Mouse (Mus musculus) MEL-GATA-1-ER (cell line): ENCODE data around the gene Il2rb.

Source experiments
- DNase-seq: peaks from one replicate; pipeline ENCODE4 v3.0.0-alpha.2; 2012; ENCODE audit warnings: low read depth; ENCODE audit errors: extremely low read depth

Gene Il2rb

GRCm38 (mm10) chr15:78494968-78495406, at the start of gene Il2rb:
Il2rb (minus strand) TSS chr15:78495271.
- no peak for DNase-seq

DNA sequence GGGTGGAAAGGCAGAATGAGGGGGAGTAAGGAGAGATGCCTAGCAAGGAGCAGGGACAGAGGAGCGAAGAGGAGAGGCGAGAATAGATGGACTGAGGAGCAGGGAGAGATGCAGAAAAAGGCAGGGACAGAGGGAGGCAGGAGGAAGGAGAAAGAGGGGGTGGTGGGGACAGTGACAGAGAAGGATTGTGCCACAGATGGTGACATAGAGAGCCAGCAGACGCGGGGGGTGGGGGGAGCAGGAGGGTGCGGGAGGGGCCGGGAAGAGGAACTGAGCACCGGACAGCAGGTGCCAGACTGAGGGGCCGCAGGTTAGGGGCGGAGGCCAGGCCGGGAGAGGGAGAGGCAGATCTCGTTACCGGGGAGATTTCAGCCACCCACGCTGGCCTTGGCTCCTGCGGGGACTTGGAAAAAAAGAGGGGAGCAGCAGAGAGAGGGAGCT, 49.5 kb upstream of the Il2rb start, which contains the start of gene Sstr3:
Gene Sstr3 (minus strand): TSS at position 125 of the 441 bp plus-strand sequence.
- DNase-seq = no peak

- DNase-seq = no peak
Observed at GRCm38 (mm10) chr15:78544041-78544440, 49.0 kb upstream of the Il2rb start.

- no peak for DNase-seq
Observed at GRCm38 (mm10) chr15:78542767-78543303, 47.8 kb upstream of the Il2rb start.

DNA sequence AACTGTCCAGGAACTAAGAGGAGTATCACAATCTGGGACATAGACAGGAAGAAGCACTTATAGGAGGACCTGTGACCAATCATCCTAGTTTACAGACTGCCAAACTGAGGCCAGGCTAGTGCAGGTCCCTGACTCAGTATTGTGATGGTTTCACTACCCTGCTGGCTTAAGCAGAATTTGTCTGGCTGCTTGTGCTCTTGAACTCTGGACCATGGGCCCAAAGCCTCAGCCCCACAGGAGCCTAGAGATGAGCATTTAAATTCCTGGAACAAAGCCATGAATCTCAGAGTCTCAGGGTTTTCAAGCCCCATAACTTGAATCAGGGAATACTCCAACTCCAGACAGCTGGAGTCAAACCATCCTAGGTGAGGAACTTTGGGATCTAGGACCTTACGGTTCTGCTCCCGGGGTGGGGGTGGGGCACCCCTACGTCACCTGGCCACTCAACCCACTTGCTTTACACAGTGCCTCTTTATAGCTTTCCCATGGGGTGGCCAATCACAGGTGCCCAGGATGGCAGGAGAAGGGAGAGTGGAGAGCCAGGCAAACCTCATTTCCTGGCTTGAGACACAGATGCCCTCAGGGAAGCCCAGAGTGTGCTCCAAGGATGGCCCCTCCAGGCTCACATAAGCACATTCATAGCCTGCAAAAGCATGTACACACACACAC, 47.2 kb upstream of the Il2rb start:
- no peak for DNase-seq

GRCm38 (mm10) chr15:78541606-78542005, 46.5 kb upstream of the Il2rb start:
- no peak for DNase-seq

DNA sequence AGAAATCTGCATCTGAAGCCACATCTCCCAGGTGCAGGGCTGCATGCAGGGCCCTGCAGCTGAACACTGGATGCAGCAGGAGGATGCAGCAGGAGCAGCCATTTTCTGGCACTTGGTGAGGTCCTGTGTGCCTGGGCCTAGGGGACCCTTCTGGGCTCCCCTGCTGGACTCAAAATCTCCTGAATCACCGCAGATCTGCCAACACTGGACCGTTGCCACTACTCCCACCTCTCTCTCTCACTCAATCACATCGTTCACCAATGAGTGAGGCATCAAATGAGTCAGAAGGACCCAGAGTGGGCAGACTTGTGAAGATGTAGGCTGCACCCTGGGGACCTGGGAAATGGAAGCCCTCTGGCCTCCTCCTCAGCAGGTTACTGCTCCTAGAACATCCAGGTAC, 46.0 kb upstream of the Il2rb start:
- DNase-seq = no peak

DNA sequence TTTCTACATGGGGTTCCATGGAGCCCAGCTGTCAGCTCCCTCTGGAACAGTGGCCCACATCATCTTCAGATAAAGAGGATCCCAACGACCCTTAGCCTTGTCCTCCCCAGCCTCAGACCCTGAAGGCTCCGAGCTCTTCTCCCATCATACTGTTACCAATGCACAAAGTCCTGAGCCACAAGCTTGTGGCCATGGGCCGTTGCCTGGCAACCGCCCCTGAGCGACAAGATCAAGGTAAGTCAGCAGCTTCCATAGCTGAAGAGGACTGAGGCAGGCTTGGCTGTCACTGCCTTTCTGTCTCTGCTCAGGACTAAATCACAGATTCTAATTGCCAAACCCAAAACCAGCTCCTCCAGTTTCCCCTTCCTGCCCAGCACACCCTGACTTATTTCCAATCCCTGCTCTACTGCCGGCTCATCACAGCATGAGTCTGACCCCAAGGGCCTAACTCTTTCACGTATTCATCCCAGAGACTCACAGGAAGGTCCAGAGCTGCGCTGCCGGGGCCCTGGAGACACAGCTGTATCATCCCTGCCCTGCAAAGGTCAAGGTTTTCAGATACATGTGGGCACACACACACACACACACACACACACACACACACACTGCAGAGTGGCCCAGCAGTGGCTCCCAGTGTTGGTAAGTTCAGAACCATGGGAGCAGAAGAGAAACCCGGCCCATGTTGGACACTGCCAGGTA, 40.8 kb upstream of the Il2rb start:
- no peak for DNase-seq

- no peak for DNase-seq
Observed at GRCm38 (mm10) chr15:78533346-78533835, 38.3 kb upstream of the Il2rb start.

- DNase-seq = no peak
Observed at GRCm38 (mm10) chr15:78532566-78533345, 37.7 kb upstream of the Il2rb start.

- DNase-seq = peak; percentile 87
Observed at GRCm38 (mm10) chr15:78531901-78532469, 36.9 kb upstream of the Il2rb start.

DNA sequence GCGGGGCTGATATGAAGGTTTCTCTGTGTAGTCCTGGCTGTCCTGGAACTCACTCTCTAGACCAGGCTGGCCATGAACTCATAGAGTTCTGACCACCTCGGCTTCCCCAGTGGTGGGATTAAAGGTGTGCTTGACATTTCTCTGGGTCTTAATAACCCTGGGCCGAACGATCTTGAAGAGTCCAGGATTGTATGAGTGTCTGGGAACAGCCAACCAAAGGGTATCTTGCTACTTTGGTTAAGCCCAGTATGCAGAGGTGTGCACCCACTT, 36.3 kb upstream of the Il2rb start:
- no peak for DNase-seq

DNA sequence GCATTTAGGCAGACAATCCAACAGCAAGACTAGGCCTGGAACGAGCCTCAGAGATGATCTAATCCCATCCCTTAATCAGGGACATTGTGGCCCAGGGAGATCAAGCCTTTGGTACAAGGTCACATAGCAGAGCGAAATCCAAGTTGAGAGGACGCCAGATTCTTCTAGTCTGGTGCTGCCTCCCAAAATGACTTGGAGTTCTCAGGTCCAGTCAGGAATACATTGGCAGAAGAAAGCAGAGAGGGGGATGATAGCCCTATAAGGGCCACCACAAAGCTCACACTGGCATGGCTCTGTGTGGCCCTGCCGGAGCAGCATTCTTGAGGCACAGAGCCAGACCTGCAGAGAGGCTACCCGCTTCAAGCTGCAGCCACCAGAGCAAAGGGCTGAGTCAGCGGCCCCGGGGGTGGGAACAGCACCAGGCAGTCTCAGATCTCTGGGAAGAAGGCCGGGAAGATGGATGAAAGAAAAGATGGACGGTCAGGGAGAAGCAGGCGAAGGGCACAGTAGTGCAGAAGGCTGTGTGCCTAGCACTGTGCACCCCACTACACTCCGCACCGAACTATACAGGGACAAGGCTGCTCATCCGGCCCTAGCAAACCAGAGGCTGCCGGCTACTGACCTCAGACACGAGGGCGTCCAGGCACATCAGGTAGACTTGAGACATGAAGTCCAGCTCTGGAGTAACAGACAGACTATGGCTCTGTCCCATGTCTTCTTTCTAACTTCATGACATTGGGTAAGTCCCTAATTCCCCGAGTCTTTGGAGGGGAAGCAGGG, 35.8 kb upstream of the Il2rb start, which contains the start of gene C1qtnf6:
Gene C1qtnf6 (minus strand): TSS at position 746 of the 780 bp plus-strand sequence.
- no peak for DNase-seq

GRCm38 (mm10) chr15:78530141-78530540, 35.1 kb upstream of the Il2rb start:
- no peak for DNase-seq

DNA sequence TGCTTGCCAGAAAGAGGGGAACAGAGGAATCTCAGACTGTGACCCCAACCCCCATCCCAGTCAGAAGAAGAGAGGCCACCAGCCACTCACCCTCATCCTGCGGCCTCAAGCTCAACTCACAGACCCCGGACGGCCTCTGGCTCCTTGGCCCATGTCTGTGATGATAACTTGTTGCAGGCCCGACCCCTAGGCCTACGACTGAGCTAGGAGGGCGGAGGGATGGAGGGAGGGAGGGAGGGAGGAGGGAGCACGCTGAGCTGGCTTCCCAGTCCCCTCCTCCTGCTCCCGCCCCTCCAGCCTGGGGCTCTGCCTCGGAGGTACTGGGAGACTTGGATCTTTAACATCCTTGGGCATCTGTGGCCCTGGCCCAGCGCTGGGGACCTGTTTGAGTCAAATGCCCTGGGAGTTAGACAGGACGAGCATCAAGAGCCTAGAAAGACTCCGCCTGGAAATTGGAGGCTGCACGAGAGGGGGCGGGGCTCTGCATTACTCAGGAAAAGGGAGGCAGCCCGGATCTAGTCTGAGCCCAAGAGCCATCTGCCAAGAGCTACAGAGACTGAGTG, 34.4 kb upstream of the Il2rb start:
- DNase-seq = no peak

DNA sequence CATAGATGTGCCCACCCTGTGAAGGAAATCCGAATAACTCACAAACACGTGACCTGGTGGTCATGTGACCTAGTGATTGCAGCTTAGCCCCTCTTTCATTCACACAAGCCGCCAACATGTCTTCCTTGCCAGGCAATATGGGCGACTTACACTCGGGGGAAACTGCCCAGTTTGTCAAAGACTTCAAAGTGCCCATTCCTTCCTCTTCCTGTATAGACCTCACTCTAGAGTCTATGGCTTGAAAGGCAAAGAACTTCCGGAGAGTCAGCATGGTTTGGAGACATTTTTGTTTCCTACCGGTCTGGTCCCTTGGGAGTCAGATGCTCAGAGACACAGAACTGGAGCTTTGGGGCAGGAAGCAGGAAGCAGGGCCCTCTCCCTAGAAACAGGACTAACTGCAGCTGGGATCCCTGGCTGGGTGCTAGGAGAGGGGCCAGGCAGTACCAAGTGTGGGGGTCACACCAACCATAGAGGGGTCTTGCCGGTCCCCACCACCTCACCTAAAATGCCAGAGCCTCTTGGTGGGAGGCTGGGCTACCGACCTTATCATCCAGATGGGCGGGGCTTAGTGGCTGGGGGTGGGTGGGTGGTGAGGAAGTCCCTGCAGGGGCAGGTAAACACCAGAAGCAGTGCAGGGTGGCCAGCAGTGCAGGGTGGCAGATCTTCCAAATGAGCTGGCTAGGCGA, 33.8 kb upstream of the Il2rb start:
- no peak for DNase-seq

DNA sequence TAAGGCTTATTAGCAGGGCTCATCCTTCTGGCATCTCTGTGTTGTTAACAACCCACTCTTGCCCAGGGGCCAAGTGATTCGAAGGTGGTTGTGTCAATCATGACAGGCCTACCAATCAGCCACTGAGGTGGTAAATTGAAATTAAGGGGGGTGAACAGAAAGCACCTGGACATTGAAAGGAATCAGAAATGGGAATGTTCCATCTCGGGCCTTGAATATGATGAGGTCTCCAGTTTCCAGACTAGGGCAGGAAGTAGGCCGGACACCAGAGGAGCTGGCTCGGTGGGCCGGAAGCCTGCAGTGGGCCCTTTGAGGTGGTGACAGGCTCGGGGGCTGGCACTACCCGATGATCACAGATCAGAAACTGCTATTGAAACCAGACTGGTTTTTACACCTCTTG, 32.9 kb upstream of the Il2rb start:
- no peak for DNase-seq

GRCm38 (mm10) chr15:78524163-78524562, 29.1 kb upstream of the Il2rb start:
- no peak for DNase-seq

GRCm38 (mm10) chr15:78521892-78522291, 26.8 kb upstream of the Il2rb start:
- no peak for DNase-seq

- DNase-seq = no peak
Observed at GRCm38 (mm10) chr15:78521331-78521730, 26.3 kb upstream of the Il2rb start.
